Mouse (Mus musculus): Measurements from ENCODE around the gene Hpd.

The Hpd gene

DNA sequence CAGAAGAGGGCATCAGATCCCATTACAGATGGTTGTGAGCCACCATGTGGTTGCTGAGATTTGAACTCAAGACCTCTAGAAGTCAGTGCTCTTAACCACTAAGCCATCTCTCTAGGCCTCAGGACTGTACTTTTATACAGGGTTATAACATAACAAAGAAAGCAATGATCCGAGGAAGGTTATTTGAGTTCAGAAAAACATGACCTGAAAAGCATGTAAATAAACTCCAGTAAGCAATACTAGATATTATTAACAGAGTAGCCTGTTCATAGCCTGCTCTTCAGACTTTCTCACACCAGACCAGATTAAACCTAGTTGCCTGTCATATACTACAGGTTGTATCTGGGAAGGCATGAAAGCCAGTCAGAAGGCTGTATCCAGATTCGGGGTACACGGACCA, 4.8 kb upstream of the Hpd start:
- no peak for DNase-seq (ENCODE audit: low spot score in 2 of 2)

DNA sequence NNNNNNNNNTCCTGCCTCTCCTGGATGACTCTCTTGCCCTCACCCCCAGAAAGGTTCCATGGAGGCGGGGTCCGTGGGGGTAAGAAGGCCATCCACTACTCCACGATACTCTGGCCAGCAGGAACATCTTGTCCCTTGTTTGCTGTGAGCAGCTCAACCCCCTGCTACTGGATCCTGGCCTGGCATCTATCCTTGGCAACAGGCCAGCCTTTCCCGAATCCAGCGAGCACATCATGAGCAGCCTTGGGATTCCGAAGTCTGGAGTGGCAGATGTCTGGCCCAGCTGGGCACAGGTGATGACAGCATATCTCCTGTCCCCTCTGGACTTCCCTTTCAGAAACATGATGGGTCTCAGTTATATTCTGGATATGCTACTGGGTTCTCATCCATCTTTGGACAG, 3.4 kb upstream of the Hpd start:
- no peak for DNase-seq (ENCODE audit: low spot score in 2 of 2)

DNA sequence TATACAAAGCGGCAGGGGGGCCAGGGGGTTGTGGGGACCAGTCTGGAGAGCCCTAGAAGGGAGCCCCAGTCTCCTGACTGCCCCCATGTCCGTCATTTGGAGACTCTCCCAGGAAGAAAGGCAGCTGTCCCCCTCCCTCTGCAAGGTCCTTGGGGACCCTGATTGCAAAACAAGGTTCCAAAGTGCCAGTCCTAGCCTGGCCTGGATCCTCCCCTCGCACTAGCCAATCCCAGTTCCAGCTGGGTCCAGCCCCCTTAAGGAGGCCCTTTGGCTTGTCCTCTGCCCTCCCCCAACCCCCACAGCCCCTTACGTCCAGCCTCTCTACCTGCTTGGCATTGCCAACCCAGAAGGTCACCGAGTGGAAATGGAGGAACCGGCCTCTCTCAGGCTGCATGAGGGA, 991 bp downstream of the Hpd start:
- no peak for DNase-seq (ENCODE audit: low spot score in 2 of 2)

DNA sequence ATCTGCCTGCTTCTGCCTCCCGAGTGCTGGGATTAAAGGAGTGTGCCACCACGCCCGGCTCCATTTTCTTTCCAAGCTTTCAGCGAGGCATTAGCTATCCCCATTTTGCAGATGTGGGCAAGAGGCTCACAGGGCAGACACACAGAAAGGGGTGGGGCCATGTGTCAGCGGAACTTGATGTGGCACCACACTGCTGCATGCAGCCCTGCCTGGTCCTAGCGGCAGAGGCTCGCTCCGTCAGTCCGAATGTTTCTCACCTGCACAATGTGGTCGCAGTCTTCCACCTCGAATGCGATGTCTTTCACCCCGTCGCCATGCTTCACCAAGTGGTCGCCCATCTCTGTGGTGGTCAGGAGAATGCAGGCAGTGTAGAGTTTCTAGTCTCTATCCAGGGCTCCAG, 2.1 kb downstream of the Hpd start:
- DNase-seq (ENCODE audit: low spot score in 2 of 2), result no peak

DNA sequence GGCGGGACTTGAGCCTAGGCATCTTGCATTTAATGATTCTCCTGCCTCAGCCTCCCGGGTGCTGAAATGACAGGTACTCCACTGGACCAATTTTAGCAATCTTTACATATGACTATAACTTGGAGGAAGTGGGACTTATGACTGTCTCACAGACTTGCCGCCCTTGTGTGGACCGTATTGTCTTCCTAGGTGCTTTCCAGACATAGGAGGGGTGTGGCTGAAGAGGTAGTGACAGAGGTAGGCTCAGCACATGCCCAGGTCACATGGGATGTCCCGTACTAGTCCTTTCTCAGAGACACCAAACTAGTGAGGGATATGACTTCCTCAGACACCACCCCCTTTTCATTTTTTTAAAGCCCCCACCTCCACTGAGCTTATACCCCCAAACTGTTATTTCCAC, 3.7 kb downstream of the Hpd start:
- no peak for DNase-seq (ENCODE audit: low spot score in 2 of 2)

DNA sequence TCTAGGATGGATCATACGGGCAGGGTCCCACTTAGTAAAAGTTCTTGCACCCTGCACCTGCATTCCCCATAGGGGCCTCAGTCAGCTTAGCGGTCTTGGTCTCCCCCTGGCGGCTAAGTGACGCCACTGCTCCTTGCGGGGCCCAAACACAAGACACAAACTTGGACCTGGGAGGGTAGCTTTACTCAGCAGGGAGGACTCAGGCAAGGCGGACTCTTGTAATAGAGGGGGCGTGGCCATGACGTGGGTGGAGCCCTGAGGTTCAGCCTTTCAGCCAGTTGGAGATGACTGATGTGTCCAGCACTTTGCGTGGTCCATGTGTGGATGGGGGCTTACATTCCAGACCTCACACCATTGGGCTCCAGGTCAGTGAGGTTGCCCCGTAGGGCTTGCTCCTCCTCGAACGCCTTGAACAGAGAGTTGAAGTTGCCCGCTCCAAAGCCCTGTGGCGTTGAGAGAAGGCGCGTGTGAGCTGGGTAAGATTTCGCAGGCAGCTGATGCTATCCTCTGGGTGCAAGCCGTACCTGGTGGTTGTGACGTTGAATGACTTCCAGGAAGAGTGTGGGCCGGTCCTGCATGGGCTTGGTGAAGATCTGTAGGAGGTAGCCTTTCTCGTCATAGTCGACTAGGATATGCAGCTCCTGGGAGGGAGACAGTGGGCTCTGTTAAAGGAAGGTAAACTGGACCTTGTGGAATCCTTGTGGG, 10.7 kb downstream of the Hpd start:
- DNase-seq (ENCODE audit: low spot score in 2 of 2), result peak; percentile 64 to 78

DNA sequence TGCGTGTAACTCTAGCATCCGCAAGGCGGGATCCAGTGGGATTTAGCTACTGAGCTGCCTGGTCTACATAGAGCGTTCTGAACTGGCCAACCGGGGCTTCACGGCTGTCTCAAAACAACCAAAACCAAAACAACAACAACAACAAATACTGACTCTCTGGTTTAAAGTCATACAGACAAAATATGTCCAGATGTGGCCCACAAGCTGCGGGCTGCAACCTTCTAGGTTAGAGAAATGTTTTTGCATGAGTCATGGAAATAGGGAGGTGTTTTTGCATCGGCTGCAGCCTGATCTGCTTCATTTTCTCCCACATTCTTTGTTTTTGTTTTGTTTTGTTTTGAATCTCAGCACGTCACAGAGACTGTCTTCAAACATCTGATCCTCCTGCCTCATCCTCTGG, 12.2 kb downstream of the Hpd start:
- no peak for DNase-seq (ENCODE audit: low spot score in 2 of 2)

DNA sequence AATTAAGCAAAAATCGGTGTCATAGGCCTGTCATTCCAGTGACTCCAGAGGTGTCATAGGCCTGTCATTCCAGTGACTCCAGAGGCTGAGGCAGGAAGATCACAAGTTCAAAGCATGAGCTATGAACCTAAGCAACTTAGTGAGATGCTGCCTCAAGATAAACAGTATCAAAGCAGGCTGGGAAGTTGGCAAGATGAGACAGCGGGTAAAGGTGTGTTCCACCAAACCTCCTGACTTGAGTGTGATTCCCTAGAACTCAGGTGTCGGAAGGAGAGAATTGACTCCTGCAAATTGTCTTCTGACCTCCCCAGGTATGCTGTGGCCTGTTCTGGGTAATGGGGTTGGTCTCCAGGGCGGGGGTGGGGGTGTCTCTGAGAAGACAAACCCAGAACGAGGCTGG, 13.2 kb downstream of the Hpd start, which contains the start of gene Psmd9:
Psmd9 (plus strand) TSS at position 130 of the 400 bp plus-strand sequence.
- DNase-seq (ENCODE audit: low spot score in 2 of 2), result no peak

DNA sequence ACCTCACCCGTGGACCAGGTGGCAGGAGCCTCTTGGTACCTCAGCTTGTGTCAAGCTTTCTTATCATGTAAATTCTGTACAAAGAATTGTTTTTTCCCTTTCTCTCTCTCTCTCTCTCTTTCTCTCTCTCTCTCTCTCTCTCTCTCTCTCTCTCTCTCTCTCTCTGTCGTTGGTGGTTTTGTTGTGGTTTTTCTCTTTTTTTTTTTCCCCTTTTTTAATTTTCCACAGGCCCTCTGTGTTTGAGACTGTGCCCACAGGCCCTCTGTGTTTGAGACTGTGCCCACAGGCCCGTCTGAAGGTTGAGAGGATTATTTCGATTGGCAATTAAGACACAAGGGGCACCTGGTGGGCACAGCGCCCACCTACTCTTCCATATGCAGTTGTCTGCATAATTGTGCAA, 14.9 kb downstream of the Hpd start:
- DNase-seq (ENCODE audit: low spot score in 2 of 2), result no peak

DNA sequence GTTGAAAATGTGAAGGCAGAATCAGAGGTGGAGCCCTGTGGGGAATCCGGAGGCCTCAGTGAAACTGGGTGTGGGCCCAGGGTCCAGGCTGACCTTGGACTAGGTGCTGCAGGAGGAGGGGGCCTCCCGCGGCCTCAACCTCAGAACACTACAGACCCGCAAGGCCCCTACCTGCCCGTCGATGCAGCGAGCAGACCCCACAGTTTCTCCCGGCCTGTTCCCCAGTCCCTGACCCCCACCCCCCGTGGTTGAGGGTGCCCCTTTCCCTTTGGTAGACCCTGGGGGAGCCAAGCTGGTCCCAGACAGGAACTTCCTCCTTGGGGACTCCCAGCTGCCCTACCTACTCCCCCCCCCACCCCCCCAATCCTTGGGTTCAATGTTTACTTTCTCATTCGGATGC, 16.1 kb downstream of the Hpd start:
- DNase-seq (ENCODE audit: low spot score in 2 of 2), result no peak

DNA sequence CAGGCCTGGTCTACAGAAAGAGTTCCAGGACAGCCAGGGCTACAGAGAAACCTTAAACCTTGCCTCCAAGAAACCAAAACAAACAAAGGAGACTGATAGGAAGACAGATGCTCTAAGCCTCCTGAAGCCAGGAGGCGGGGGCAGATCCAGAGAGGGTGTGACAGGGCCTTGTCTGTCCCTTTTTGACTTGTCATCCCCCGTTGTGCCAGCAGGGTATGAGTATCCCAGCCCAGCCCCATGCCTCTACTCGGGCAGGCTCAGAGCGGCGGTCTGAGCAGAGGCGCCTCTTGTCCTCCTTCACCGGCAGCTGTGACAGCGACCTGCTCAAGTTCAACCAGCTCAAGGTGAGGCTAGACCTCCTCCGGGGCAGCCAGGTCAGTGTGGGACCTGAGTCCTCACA, 19.6 kb downstream of the Hpd start:
- no peak for DNase-seq (ENCODE audit: low spot score in 2 of 2)

DNA sequence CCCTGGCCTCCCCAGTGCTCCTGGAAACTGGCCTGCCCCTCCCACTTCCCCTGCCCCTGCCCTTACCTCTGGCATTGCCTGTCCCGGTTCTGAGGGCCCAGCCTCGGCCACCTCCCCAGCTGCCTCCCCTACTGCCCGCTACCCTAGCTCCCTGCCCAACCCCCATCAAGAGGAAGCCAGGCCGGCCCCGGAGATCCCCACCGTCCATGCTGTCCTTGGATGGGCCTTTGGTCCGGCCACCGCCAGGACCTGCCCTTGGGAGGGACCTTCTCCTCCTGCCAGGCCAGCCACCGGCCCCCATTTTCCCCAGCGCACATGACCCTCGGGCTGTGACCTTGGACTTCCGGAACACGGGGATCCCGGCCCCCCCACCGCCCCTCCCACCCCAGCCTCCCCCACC, 22.2 kb downstream of the Hpd start:
- no peak for DNase-seq (ENCODE audit: low spot score in 2 of 2)

DNA sequence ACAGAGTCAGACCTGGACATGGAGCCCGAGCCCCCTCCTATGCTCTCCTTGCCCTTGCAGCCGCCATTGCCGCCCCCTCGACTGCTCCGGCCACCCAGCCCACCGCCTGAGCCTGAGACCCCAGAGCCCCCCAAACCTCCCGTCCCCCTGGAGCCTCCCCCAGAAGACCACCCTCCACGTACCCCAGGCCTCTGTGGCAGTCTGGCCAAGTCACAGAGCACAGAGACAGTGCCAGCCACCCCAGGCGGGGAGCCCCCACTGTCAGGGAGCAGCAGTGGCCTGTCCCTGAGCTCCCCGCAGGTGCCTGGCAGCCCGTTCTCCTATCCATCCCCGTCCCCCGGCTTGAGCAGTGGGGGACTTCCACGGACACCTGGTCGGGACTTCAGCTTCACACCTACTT, 22.7 kb downstream of the Hpd start:
- no peak for DNase-seq (ENCODE audit: low spot score in 2 of 2)

DNA sequence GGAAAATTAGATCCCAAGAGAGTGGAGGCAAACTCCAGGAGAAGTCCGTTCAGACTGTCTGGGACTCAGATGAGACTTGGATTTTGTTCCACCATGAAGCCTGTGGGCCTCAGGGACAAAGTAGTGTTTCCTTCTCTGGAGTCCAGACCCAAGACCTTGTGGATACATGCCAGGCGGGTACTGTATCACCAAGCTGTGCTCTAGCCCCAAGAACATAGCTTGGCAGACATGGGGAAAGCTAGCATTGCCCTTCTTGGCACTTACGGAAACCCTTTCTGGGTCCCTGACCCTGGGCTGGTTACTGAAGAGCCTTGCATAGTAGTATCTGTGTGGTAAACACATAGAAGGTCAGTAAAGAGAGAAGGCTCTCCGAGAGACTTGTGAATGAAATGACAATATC, 23.1 kb downstream of the Hpd start:
- no peak for DNase-seq (ENCODE audit: low spot score in 2 of 2)

DNA sequence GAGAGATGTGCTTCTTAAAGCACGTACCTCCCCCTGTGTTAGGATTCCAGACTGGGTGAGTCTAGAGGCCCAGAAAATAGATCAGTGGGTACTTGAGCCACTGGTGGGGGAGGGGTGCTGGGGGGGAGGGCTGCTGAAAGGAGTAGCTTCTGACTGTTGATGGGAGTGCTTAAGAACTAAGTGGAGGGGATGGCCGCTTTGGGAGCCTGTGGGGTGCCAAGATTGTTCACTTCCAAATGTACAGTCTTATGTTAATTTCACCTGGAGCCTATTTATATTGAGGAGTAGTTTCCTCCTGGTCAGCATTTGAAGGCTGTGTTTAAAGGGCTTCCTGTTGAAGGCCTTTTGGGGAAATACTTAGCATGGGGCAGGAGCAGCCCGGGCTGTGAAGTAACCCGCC, 24.6 kb downstream of the Hpd start:
- no peak for DNase-seq (ENCODE audit: low spot score in 2 of 2)

DNA sequence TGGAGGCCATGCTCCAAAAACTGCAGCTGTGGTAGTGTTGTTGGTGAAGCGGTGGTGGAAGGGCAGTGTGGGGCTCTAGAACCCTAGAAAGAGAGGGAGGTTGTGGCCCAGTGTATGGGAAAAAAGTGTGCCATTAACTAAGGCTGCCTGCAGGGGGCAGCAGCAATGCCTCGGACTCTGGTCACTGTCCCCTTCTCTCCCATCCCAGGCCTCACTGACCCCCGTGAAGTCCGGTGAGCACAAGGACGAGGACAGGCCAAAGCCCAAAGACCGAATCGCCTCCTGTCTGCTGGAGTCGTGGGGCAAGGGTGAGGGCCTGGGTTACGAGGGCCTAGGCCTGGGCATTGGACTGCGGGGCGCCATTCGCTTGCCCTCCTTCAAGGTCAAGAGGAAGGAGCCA, 25.8 kb downstream of the Hpd start:
- DNase-seq (ENCODE audit: low spot score in 2 of 2), result no peak

DNA sequence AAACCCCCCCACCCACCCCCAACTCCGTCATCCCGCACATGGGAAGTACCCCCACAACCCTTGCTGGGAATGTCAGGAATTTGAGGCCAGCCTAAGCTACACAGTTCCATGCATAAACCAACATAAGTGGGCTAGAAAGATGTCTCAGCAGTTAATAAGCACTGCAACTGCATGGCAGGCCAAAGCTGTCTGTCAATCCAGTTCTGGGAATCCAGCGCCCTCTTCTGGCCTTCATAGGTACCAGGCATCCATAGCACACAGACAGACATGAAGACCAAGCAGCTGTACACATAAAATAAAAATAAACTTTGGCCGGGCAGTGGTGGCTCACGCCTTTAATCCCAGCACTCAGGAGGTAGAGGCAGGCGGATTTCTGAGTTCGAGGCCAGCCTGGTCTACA, 27.1 kb downstream of the Hpd start:
- no peak for DNase-seq (ENCODE audit: low spot score in 2 of 2)

DNA sequence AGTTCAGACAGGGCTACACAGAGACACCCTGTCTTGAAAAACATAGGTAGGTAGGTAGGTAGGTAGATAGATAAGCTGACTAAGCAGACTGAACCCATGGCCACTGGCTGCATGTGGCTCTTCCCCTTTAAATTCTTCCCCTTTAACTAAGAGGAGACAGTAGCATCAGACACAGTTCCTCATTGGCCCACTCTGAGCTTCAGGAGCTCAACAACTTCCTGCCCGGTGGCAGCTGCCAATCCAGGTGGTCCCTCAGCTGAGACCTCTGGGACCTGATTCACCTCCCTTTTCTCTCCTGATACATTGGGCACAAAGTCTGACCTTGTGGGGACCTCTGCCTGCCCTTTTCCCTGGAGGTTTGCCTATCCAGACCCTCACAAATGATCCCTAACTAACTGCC, 29.6 kb downstream of the Hpd start:
- no peak for DNase-seq (ENCODE audit: low spot score in 2 of 2)

DNA sequence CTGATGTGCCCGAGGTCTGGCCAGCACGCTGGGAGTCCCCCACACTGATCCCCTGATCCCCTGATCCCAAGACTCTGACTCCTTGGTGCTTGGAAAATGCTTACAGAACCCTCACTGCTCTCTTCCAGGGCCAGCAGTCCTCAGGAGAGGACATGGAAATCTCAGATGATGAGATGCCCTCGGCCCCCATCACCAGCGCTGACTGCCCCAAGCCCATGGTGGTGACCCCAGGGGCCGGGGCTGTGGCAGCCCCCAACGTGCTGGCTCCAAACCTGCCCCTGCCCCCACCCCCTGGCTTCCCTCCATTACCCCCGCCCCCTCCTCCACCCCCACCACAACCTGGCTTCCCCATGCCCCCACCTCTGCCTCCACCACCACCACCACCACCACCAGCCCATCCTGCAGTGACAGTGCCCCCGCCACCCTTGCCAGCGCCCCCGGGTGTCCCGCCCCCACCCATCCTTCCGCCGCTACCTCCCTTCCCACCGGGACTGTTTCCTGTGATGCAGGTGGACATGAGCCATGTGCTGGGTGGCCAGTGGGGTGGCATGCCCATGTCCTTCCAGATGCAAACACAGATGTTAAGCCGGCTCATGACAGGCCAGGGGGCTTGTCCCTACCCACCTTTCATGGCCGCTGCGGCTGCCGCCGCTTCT, 30.7 kb downstream of the Hpd start:
- DNase-seq (ENCODE audit: low spot score in 2 of 2), result no peak

DNA sequence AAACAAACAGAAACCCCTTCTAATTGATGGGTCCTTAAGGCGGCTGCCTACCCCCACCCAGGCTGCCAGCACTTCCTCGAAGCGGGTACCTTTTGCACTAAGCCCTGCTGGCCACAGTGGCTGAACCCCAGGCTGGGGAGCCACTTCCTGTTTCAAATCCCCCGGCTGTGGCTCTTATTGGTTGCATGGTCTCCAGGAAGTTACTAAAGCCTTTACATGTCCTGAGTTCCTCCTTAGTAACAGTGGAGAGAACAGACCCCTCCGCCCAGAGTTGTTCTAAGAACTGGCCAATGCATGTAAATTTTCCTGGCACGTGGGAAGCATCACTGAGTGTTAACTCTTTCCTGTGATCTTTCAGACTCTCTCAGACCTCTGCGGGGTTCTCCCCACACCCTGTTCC, 31.4 kb downstream of the Hpd start:
- no peak for DNase-seq (ENCODE audit: low spot score in 2 of 2)

DNA sequence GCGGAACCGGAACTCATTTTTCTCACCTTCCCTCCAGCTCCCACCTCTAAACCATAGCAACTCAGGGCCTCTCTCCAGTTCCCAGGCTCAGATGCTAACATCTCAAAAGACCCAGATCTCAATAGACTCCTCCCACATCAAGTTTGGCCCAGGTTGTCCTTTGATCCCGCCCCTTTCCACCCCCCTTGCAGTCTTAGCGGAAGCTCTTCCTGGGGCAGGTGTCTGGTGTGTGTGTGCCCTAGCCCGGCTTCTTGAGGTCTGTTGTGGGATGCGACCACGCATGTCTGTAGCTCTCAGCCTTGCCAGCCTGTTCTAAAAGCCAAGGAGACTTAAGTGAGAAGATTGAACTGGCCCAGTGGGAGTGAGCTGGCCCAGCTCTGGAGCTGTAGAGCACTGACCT, 31.9 kb downstream of the Hpd start:
- DNase-seq (ENCODE audit: low spot score in 2 of 2), result no peak

DNA sequence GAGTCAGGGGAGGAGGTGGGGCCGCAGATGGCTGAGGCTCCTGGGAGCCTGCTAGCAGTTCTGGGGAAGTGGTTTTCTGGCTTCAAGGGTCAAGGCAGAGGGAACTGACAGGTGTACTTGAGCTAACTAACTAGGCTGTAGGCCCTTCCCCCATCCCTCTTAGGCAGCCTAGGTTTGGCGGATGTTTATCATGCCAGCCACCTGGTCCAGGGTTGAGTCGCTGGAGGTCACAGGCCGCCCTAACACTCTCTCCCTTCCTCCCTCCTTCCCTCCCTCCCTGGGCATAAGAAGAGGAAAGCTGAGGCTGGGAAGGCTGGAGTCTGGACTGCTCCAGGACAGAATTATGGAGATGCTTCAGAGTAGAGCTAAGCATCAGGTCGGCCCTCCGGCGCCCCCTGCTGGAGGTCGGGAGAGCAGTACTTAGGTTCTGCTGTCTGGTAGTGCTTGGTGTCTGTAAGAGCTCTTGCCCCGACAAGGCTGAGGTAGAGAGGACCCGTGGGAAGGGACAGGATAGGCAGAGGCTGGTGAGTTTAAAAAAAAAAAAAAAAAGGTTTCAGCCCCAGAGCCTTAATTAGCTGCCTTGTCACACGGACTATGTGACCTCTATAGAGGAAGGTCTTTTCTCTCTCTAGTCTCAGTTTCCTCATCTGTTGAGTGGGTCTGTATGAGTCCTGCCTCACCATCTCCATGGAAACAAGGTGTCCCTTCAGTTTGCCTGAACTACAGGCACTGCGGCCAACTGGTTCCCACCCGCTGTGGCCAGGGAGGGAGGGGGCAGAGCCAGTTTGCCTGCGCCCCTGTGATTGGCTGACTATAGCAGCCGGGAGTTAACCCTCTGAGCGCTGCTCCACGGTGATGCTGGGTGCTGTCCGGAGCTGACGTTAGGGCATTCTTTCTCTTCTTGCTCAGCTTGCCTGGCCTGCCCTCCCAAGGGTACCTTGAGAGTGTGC, 32.8 kb downstream of the Hpd start:
- DNase-seq (ENCODE audit: low spot score in 2 of 2), result peak; percentile 86 to 88

Measured in frontal cortex, postnatal 25 days (tissue).